Mouse (Mus musculus) stomach, postnatal 0 days (tissue): ENCODE results near the gene Cntnap2.

Experiments used
- CTCF ChIP-seq: IDR thresholded peaks from 2 replicates; pipeline ENCODE4 v1.5.1; 2016; ENCODE audit warnings: antibody characterized with exemption, low read depth, mild to moderate bottlenecking, moderate library complexity
- EP300 ChIP-seq: optimal IDR thresholded peaks from 2 replicates; pipeline ENCODE3; 2016; ENCODE audit warnings: antibody characterized with exemption

GRCm38 (mm10) chr6:46197298-46197697, 1138.1 kb downstream of the Cntnap2 start:
- no peak for TF ChIP-seq EP300
- TF ChIP-seq CTCF = no peak
